Mouse (Mus musculus): Measurements from ENCODE around the gene Plcb4.

DNA sequence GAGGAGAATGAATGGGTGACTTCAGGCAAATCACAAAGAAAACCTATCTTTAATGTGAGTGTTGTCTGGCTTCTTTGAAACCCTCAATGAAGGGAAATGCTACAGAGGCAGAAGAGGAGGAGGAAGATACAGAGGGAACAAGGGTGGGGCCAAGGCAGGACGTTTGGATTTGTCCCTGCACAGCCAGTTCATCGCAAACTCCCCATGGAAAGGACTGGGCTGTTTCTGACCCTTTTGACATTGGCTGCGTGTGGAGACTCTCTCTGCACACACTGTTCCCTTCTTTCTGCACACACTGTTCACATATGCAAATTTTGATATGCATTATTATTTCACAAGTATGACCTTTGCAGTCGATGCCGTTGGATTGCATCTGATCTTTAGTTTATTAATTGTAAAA is 63.3 kb downstream of the Plcb4 start:
- TF ChIP-seq MAX (IDR thresholded peaks at IDR 0.05; ENCODE audit: low read length), result no peak
- no peak for TF ChIP-seq EP300 (IDR thresholded peaks at IDR 0.05; ENCODE audit: low read length)
- no peak for TF ChIP-seq HCFC1 (IDR thresholded peaks at IDR 0.05; ENCODE audit: low read depth, low read length)
- no peak for TF ChIP-seq POLR2A (IDR thresholded peaks at IDR 0.05; ENCODE audit: low read depth, low read length)

Measured in CH12.LX (cell line).